Mouse (Mus musculus) 3T3-L1 (cell line): ENCODE measurements at regions not wholly inside any gene's neighbourhood (a gene's known extent, or its start where the extent isn't known, plus 50 kb on each side); places are given as distances from the start of the nearest gene placed in this dataset.
"Not testable (repeated sequence)": the region's sequence is repeated elsewhere in the genome, so short reads cannot be mapped to it uniquely, and the experiment has no call there.

Source experiments
- DNase-seq: peaks from one replicate; pipeline ENCODE4 v3.0.0-alpha.2; 2015; ENCODE audit warnings: low read depth, low spot score

- no peak for DNase-seq
Measured at GRCm38 (mm10) chr3:155662280-155662679, 569.0 kb downstream of the Lrriq3 start.

GRCm38 (mm10) chr3:155672558-155672957 is 579.3 kb downstream of the Lrriq3 start:
- no peak for DNase-seq

GRCm38 (mm10) chr3:155680200-155680599 is 587.0 kb downstream of the Lrriq3 start:
- no peak for DNase-seq

DNA sequence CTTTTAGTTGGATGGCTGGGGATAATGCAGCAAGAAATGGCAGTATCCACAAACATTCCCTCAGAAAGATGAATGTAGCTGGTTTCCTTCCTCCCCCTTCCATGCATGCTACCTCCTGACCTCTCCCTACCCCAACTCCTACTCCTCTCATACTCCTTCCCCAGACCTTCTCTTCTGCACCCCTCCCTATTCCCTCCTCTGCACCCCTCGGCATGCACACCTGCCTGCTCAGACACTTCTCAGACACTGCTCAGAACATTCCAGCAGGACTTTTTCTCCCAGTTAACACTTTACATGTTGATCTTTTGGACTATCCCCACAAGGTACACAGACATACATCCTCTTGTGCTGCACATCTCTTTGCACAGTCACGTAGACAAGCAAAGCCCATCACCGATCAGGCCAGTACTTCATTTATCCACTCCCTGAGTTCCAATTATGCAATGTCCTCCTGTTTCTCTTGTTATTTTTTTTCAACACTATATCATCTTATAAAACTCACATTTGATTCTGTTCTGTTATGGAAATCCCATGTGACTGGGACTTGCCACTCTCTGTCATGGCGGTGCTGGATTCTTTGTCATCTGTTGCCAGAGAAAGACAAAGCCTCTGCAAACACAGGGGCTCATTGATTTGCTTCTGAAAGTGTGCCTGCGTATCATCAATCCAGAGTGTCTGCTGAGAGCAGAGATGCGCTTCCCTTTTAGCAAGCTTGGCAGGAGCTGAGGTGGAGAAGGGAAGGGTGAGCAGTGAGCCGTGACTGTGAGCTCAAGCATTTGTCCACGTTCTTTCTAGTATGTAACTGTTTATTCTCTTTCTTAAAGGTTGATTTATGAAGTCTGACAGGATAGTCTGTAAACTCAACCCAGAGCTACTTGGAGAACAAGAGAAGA is 589.9 kb downstream of the Lrriq3 start:
- no peak for DNase-seq

GRCm38 (mm10) chr3:155688358-155688757 is 595.1 kb downstream of the Lrriq3 start:
- DNase-seq = no peak

- DNase-seq = peak; percentile 59
Measured at GRCm38 (mm10) chr3:155723011-155723510, 629.8 kb downstream of the Lrriq3 start.

- DNase-seq = no peak
Measured at GRCm38 (mm10) chr3:155742421-155742820, 649.2 kb downstream of the Lrriq3 start.

GRCm38 (mm10) chr3:155746601-155747000 is 653.4 kb downstream of the Lrriq3 start:
- DNase-seq = not testable (repeated sequence)

GRCm38 (mm10) chr3:155747511-155747910 is 654.3 kb downstream of the Lrriq3 start:
- no peak for DNase-seq

DNA sequence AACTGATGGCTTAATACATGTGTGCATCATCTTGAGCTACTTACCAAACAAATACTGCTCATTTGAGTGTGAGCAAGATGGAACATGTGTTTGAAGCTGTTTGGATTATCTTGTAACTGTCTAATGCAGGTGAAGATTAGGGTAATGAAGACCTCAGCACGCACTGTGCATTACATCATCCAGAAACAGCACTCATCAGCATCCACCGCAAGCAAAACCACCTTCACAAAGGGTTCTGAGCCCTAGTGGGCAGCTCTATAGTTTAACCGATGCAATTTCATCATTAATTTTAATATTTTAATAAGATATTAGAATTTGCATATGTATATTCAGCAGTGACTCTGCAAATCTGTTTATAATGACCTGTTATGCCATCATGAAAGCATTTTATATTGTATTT is 664.1 kb downstream of the Lrriq3 start:
- DNase-seq = no peak

DNA sequence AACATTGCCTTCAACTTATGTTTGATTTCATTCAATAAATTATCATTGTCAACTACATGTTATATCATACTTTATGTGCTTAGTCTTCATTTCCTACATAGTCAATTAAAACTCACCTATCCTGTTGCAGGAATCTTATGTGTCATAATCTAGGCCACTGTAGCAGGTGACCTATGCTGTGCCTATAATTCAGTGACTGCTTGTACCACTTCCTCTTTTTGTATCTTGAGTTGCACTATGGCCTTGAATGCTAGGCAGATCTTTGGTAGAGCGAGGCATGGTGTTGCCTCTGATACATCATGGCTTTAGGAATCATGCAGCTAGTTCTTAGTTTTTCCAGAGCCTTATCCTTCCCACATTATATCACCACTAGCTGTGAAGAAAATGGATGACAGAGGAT is 682.8 kb downstream of the Lrriq3 start:
- no peak for DNase-seq

DNA sequence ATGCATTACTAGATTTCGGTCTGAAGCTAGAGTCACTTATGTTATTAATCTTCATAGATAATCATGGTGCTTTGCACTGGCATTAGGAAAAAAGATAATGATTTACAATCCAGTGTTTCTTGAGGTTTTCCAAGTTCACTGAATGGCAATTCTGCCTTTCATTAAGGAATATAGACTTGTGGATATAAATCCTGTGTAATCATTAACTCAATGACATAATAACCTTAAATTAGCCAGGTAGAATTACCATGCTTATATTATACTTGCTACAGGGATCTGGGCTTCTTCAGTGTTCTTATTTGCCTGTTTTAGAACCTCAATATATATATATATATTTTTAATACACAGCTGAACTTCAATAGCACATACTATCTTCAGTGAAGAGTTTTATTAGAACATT is 683.8 kb downstream of the Lrriq3 start:
- no peak for DNase-seq

DNA sequence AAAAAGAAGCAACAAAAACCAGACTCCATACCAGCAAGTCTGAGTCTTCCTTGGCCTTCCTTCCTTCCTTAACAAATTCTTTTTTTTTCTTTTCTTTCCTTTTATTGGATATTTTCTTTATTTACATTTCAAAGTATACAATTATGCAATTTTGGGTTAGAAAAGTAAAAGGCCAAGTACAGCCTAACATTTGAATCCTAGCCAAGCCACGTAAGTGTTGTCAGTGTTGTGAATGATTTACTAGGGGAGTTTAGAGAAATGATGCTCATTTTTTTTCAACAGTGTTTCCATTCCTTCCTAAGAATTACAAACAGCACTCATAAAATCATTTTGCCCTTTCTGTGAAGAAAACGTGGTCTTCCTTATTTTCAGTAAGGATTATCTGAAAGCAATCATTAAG is 722.5 kb downstream of the Lrriq3 start:
- DNase-seq = peak; percentile 81

- no peak for DNase-seq
Measured at GRCm38 (mm10) chr3:155824863-155825262, 731.6 kb downstream of the Lrriq3 start.

- no peak for DNase-seq
Measured at GRCm38 (mm10) chr3:155866286-155866685, 695.3 kb upstream of the Negr1 start.

DNA sequence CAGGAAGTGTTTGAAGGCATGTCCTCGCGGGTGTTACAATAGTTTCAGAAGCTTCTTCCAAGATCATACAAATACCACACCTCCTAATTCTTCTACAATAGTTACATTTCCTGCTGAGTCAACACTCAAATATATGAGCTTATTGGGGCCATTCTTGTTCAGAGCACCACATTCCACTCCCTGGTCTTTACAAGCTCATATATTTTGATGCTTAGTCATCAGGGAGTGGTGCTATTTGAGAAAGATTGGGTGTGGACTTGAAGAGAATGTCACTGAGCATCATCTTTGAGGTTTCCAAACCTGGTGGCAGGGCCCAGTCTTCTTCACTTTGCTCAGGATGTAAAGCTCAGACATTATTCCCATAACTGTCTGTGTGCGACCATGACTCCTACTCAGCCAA is 685.9 kb upstream of the Negr1 start:
- DNase-seq = peak; percentile 83

GRCm38 (mm10) chr3:155878401-155878800 is 683.2 kb upstream of the Negr1 start:
- no peak for DNase-seq

- no peak for DNase-seq
Measured at GRCm38 (mm10) chr3:155880722-155881121, 680.9 kb upstream of the Negr1 start.

DNA sequence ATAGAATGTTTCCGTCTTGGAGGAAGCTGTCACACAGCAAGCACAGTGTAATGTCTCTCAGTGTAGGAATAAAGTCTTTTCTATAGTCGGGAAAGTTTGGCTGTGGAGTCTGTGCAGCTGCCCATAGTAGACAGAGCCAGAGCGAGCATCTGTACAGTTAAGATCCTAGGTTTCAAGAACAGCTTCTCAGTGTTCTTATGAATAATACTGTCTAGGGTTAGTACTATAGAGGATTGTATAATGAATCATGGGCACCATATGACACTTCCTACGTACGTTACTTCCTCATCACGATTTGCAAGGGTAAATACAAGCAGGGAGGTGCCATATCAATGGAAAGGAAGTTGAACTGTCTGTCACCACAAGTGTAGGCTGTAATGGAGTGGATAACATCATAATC is 645.6 kb upstream of the Negr1 start:
- DNase-seq = no peak

DNA sequence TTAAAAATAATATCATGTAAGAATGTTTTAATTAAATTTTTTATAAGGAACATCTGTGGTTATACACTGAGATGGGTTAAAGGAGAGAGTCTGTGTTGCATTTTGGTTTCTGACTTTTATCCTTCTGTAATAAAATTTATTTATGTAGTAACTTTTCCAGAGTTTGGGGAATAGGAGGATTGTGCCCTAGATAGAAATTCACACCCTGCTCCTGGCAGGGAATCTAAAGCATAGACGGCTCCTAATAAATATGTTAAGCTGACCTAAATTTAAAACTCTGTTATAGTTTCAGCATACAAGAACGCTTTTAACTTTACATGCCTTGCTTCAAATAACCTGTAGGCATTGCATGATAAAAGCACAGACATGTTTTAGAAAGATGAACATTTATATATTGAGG is 618.7 kb upstream of the Negr1 start:
- no peak for DNase-seq

DNA sequence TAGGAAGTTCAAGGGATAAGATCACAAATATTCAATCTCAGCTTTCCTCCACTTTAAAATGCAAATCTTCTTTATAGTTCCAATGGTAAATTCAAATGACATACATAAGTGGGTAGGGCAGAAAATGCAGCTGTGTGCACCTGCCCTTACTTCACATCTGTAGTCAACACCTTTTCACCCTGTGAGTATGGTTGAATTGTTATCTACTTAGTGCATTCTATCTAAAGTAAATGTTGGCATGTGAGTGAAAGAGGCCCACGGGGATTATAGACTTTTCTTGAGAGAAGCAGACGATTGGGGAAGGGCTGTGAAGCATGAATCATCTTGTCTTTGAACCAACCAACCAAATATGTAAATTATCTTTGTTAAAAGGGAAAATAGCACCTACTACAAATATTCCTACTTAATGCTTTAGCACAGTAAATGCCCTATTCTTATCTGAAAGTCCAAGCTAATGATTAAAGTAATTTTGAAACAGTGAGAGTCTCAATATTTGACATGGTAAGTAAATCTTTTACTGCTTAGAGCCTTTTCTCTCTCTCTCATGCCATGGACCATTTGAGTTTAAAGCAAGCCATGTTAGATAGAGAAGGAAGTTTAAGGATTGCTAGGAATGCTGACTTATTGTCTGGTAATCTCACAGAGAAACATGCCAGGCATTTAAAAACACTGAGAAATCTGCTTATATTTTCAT is 617.4 kb upstream of the Negr1 start:
- no peak for DNase-seq

GRCm38 (mm10) chr3:155945188-155945587 is 616.4 kb upstream of the Negr1 start:
- DNase-seq = no peak

DNA sequence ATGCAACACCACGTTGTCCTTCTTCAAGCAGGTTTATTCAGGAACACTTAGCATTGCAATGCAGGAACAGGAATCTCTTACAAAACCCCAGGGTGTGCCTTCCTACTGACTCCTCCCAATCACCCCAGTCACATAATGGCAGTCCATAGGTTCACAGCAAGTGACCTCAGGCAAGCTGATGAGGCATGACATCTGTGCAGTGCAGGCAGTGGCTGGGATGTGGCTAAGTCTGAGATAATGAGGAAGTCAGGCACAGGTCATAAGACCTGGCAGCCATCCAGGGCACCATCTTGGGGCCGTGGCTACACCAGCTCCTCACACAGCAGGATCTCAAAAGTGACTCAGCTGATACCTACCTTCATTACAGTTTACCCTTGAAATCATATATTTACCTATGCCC is 599.1 kb upstream of the Negr1 start:
- peak; percentile 77 for DNase-seq
